Mouse (Mus musculus): ENCODE data around the gene Mmp20.
A peak's percentile ranks its signal among the peaks of the same experiment; 100 is the strongest.

The Mmp20 gene

DNA sequence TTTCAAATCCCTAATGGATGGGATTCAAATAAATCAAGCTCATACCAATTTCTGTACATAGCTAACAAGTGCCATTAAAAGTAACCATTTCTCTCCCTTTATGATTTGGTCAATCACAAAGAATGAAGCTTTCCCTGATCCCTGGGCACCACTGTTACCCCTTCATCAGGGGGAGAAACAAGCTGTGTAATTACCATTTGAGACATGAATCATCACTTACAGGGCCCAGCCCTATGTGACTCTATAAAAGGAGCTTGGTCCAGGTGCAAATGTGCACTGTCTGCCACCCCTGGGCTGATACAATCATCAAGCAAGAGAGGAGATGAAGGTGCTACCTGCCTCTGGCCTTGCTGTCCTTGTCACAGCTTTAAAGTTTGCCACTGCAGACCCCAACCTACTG, at the start of gene Mmp20:
Gene Mmp20, plus strand, starts transcription at position 301 of the 400 bp plus-strand sequence.
- DNase-seq (ENCODE audit: low spot score in 2 of 2) = no peak

DNA sequence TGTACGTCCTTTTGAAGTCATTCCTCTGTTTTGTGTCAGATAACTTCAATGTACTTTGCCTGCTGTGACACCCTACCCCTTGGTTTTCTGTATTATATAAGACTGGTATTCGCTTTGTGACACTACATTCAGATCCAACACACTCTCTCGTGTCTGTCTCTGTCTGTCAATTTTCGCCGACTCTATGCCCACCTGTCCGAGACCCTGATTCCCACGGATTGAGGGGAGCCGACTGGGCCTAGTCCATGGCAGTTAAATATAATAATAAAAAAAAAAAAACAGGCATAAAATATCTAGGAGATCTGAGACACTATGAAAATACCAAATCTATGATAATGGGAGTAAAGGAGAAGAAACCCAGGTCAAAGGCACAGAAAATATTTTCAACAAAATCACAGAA, 38.0 kb upstream of the Mmp20 start:
- no peak for DNase-seq (ENCODE audit: low spot score in 2 of 2)

DNA sequence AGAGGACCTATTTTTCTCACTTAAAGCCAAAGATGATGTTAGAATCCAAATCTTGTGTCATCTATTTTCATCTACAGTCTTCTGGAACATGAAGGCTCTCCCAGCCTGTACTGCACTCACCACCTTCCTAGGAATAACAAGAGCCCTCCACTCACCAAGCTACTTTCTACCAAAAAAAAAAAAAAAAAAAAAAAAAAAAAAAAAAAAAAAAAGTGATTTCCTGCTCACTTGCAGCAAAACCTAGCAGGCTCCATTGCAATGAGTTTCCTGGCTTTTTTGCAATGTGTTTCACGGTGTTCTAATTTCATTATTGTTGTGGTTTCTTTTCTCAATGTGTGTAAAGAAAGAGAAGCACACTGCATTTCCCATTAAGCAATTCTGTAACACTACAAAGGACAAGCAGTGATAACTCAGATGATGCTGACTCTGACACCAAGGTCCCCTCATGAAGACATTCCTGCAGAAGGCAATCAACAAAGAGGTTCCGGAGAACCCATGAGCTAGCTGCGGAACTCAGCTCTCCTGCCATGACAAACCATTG, 34.7 kb upstream of the Mmp20 start:
- no peak for DNase-seq (ENCODE audit: low spot score in 2 of 2)

DNA sequence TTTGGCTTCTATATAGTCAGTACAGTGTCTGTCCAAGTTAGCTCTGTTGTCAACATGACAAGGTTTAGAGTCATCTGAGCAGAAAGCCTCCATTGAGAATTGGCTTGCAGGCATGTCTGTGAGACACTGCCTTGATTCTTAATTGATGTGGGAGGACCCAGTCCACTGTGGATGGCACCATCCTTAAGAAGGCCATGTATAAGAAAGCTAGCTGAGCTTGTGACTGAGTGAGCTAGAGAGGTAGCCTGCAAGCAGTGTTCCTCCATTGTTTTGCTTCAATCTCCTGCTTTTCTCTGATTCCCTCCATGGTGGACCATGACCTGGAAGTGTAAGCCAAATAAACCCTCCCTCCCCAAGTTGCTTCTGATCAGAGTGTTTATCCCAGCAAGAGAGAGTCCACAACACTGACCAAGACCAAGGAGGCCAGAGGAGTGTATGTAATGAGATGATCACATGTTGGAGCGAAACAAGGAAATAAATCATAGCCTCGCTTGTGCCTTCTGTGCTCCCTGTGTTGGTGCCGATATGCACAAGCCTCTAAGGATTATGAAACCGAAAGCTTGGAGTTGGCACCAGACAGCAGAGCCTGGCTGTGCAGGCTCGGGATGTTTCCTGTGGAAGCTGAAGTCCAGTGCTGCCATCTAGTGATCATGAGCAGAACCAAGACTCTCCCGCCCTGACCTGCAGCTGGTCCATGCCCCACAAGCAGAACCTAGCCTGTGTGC, 33.1 kb upstream of the Mmp20 start:
- peak; percentile 67 to 84 for DNase-seq (ENCODE audit: low spot score in 2 of 2)

DNA sequence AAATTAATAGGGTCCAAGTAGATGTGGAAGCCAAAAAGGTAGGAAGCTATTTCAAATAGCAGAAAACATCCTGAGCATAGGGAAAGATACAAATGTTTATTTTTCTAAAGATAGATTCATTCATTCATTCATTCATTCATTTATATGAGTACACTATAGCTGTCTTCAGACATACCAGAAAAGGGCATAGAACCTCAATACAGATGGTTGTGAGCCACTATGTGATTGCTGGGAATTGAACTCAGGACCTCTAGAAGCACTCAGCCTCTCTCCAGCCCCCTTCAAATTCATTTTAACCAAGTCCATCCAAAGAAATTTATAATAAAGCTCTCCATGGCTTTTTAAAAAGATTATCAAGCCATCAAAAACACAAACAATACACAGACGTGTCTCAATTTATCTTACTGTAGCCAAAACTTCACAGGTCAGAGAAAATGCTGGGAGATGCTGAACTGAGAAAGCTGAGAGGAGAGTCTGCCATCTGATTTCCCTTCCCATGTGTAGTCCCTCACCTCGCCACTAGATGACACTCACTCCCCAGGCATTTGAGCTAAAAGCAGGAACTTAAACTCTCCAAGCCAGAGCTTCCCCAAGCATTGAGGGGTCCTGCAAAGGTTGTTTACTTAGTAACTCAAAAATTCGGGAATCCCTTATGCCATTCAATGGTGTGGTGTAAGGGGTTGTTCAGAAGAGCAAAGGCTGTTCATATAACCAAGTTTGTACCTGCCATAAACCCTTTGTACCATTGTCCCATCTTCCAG, 24.9 kb upstream of the Mmp20 start:
- peak; percentile 61 to 66 for DNase-seq (ENCODE audit: low spot score in 2 of 2)

DNA sequence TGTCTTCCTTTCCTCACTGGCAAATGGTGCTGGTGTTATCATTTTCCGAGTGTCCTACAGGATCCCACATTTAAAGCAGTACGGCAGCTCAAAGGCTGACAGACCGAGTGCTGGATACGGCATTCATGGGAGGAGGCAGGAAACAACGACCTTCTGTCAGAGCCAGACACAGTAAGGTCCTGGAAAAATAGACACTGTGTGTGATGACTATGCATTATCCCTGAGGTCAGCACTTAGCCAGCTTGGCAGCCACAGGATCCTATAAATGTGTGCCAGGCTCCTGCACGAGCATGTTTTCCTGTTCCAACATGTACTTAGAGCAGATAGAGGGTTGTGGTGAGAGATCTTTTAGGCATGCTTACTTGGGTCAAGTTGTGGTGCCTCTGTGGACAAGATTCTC, 24.0 kb upstream of the Mmp20 start:
- DNase-seq (ENCODE audit: low spot score in 2 of 2) = no peak

DNA sequence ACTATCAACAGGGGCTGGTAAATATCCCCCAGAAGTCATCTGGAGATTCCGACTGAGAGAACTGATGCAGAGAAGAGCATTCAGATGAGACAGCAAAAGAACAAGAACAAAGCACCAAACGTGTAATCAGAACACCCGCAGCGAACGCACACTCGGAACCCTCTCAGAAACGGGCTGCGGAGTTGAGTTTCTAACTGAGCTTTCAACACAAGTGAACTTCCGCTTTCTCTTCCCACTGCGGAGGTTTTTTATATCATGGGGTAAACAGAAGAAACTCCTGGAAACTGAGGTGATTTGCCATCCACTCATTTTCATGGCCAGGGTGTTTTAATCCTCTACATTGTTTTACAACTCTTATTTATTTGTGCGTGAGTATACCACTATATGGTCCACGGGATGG, 22.4 kb upstream of the Mmp20 start:
- no peak for DNase-seq (ENCODE audit: low spot score in 2 of 2)

DNA sequence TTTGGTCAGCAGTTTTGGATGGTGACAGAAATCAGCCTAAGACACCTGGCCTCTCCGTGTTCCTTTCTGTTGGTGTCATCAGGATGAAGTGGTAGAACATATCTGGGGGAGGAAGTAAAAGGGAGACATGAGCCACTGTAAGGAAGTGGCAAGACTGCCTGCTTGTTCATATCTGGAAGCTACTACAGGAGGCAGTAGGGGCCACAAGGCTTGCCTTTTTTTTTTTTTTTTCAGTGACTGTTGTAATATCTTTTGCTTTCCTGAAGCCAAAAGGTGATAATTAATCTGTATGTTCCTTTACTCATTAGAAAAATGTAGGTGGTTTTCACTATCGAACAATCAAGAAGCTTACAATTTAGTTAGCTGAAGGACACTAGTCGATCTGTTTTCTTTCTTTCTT, 5.4 kb upstream of the Mmp20 start:
- DNase-seq (ENCODE audit: low spot score in 2 of 2) = no peak

DNA sequence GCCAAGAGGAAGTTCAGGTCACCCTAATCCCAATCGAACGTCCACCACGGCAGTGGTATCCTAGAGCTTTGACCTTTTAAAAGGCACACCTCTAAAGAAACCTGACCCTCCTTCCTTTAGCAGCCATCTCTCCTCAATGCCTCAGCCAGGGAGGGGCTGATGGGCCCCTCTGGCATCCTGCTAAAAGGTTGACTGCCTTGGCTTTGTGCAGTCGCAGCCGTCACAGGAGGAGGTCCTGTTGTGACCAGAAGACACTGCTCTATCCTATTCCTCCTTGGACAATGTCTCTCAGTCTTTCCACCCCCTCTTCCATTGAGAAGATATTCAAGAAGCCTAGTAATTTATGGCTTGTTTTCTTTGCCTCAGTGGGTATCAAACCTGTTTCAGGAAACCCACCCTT, 5.9 kb downstream of the Mmp20 start:
- DNase-seq (ENCODE audit: low spot score in 2 of 2) = no peak

DNA sequence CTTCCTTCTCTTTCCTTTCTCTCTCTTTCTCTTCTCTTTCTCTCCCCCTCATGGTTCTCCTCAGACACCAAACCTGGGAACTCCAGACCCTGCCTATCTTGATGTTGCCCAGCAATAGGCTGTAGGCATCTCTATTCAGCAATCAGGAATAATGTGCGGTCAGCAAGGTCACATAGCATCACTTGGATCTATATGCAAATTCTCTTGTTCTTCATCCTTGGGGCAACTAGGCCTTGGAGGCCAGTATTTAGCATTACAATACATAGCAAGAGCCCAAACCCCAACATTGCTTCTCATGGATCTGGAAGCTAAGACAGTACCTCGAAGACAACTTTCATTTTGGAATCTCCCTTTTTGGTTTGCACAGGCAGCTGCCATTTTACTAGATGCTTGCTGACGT, 19.9 kb downstream of the Mmp20 start:
- DNase-seq (ENCODE audit: low spot score in 2 of 2) = no peak

DNA sequence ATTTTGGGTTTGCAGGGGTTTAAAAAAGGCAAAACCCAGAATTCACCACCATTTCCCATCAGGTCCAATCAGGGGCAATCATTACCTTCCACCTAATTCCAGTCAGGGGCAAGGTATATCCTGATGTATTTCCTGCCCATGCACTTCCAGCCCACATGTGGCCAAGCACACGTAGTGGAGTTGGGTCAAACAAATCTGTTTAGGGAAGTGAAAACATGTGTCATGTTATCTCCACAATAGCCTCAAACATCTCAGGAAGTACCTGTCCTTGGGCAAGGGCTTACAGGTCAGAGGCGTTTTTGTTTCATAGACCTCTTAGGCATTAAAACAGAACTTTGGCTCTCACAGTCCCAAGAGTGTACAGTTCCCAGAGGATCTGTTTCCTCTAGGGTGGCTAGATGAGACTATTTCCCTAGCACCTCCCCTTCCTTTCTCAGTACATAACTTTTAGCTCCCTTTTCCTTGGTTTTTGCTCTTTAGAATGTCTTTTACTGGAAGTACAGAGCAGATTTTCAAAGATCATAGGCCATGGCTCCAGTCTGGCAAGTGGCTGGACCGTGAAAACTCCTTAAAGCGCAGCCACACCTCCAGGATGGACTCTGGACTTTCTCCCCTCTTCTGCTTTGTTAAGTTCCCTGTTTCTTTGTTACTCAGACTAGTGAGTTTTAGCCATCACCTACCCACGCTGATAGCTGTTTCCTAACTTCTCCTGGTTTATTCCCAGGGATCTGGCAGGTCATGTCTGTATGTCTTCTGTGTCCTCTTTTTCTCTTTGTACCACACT, 22.6 kb downstream of the Mmp20 start:
- no peak for DNase-seq (ENCODE audit: low spot score in 2 of 2)

DNA sequence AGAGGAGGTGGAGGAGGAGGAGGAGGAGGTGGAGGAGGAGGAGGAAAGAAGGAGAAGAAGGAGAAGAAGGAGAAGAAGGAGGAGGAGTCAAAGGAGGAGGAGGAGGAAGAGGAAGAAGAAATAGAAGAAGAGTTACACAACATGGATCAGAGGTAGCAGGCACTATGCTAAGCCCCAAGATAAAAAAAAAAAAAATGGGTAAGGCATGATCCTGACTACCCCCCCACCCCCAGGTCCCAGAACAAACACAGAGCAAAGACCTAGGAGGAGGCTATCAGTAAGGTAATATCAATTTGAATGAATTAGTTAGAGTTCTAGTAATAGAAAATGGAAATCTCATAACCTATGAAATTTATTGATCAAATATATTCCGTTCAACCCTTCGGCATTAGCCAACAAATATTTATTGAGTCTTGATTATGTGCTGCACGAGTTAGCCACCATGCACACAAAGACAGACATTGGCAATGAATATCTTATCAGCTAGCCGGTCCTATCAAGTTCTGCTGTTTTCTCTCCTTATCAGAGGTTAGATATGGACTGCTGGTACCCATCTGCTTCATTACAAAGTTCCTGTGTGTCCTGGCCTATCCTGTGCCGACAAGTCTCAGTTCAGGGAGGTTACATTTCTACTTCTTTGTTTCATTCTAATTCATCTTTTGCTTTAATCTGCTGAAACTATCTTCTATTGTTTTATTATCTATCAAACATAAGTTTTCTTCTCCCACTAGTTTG, 24.5 kb downstream of the Mmp20 start:
- no peak for DNase-seq (ENCODE audit: low spot score in 2 of 2)

DNA sequence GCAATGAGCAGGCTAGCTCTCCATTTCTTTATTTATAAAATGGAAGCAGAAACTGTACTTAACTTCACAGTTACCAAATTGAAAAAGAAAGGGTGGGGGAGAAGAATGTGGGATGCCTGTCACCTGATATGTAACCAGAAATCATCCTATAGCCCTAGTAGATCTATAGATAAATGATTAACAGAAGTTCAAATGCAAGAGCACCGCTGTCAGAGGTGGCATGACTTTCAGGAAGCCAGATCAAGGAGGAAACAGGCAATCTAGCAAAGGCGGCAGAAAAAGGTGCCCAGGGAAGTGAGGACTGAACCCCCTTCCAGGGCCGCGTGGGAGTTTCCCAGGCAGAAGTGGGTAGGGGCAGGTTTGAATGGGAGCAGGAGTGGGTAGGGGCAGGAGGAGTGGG, 29.9 kb downstream of the Mmp20 start:
- DNase-seq (ENCODE audit: low spot score in 2 of 2) = no peak

DNA sequence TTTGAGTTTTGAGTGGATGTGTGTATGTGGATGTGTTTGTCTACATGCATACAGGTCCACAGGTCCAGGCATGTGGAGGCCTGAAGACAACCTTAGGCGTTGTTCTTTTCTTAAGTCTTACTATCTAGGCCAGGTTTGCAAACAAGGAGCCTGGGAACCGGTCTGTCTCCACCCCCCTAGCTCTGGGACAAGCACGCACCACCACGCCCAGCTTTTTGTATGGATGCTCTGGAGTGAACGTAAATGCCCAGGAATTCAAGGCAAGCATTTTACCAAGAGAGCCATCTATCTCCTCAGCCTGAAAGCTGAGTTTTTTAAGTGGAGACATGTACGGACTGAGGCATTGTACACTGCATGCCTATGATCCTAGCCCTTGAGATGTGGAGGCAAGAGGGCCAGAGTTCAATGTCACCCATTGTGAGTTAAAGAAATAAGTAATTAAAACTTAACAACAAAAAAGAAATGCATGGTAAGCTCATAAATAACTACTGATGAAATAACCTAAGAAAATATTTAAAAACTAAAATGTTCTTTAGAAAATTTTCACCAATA, 31.5 kb downstream of the Mmp20 start:
- no peak for DNase-seq (ENCODE audit: low spot score in 2 of 2)

DNA sequence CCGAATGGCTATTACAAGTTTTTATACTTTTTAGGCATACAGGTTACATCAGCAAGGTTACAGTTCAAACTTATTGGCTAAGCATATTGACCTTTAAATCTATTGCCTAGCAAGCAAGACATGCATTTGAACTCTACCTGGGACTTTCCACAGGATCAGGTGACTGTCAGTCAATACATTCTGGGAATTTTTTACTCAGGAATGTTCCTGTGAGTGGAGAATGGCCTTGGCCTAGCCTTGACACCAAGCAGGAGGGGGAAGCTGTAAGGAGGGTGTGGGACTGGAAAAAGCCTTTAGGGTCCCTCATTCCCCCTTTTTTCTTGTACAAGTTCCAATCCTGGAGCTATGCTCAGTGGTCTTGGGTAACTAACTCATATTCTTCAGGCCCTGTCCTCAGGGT, 33.3 kb downstream of the Mmp20 start:
- DNase-seq (ENCODE audit: low spot score in 2 of 2) = no peak

DNA sequence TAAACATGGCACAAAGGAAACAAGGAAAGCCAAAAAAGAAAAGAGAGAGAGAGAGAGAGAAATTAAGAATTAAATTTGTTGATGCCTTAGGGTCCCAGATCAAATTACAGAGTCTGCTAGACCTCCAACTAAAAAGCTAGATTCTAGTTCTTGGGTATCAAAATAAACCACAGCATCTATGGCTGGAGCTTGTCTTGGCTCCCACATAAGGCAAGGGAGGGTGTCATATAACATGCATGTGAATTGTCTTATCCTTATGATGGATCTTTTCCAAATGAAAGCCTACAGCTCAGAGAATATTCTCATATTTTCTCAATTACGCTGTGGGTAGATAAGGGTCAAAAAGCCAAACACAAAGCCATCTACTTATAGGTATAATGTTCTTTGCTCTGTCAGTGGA, 41.6 kb downstream of the Mmp20 start:
- no peak for DNase-seq (ENCODE audit: low spot score in 2 of 2)

DNA sequence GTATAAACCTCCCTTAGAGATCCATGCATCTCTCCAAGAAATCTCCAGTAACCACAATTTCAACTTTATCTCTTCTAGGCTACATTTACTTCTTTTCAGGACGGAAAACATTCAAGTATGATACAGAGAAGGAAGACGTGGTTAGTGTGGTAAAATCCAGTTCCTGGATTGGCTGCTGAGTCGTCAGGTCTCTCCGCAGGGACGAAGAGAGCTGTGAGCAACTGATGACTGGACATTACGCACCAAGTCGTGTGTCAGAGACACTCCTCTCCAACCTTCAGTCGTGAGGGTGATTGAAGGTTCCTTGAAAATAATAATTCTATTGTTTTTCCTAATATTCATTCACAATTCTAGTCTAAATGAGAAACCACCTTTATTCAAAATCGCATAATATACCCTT, 45.0 kb downstream of the Mmp20 start:
- no peak for DNase-seq (ENCODE audit: low spot score in 2 of 2)

DNA sequence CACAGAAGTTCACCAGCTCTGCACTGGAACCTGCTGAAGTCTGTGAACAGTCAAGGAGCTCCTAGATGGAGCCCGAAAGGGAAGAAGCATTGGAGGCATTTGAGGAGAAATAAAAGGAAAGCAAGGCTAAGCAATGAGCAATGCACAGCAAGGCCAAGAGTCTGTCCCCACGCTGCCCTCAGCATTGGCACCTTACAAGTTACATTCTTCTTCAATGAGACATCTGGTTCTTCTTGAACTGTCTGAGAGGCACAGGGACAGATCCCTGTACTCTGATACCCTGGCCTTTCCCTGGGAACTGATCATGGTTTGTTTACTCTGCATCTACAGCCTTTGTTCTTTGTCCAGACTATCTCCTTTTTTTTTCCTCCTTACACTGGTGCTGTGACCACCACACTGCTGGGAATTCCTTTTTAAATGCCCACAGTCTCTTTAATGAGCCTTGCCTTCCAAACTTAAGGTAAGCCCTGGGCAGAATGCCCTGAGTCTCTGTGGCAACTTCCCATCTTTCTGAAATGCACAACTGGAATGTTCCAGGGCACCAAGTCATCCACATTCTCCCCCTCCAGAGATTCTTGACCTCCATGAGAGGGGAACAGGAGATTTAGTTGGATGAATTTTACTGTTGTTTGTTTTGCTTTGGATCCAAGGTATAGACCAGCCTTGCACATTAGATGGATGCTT, 50.3 kb downstream of the Mmp20 start:
- no peak for DNase-seq (ENCODE audit: low spot score in 2 of 2)

DNA sequence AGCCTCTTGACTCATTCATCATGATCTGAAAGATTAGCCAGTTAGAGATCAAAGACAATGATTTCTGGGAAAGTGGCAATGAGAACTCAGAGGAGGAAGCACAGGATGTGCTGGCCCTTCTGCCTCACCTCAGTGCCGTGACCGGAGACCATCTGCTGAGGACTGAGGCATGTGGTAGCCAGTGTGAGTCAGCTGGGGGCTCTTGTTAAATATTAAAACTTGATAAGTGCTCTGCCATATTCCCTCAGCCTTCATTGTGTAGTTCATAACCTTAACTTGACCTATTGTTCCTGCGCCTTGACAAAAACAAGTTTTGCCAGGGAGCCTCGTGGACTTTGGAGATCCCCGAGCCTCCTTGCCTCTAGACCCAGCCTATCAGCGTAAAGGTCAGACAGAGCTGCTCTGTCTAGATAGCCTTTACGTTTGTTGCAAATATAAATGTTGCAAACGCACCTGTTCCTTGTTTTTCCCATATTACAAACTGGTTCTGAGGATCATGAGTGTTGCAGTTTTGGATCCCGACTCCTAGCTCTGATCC, 54.1 kb downstream of the Mmp20 start:
- no peak for DNase-seq (ENCODE audit: low spot score in 2 of 2)

DNA sequence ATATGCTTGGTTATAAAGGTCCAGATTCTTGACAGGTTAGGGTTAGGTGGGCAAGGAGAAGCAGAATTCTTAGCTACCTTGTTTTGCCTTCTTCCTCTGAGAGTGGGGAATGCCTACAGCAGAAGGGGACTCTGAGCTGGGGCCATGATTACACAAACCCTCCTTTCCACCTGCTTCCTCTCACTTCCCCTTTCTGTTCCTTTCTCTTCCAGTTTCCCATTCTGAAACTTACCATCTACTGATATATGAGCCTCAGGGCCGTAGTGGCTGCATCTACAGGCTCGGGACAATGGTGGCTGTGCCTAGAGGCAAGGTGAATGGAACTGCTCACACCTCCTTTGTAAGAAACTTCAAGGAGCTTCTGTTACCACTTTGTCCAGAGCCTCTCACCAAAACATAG, 58.0 kb downstream of the Mmp20 start:
- DNase-seq (ENCODE audit: low spot score in 2 of 2) = no peak

DNA sequence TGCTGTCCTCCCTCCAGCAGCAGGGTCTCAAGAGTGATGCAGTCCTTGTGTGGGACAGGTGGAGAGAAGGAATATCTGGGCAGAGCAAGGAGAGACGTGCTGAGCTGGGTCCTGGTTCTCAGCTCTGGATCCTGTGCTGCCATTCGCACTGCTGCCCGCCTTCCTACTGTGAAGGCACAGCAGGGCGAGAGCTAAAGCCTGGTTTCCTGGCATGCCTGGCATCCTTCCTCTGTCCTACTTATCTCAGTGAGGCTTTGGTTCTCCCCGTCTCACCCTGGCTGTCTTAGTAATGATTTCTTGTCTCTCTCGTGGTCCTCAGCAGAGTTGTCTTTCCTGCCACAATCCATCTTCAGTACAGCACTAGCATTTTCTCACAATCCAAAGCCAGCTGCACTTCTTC, 61.8 kb downstream of the Mmp20 start:
- DNase-seq (ENCODE audit: low spot score in 2 of 2) = no peak

Data from urinary bladder, postnatal 36 days (tissue).